Mouse (Mus musculus): Measurements from ENCODE around the gene Sept8. TPM values are rescaled to one million over a fixed set of nuclear protein-coding genes. Genes with fewer than 3 reads are reported as not detected.

The Sept8 gene
- total and polyA plus RNA-seq, 2 experiments from 2014 or later = 19.1 to 55.3 TPM

DNA sequence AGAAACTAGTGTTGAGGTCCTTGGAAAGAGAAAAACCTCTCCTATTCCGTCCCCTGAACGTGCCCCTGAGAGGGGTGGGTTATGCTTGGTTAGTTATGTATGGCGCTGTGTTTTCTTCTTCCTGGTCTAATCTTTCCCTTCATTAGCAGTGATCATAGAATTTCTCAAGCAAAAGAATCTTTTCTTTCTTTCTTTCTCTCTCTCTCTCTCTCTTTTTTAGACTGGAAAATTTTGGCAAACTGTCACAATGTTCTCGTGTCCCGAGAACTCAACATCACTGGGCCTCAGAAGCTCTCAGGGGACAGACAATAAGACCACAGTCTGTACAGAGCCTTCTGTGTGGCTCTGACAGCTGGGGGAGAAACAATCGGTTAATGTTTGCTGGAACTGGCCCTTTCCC, 23.6 kb upstream of the Sept8 start:
- ATAC-seq = no peak
- 22% methylated on average over 6 of the region's 6 CpGs for whole genome bisulfite sequencing
- Histone ChIP-seq H3K4me3 (ENCODE audit: low read length) (no peak overlapping the region), H3K36me3 (ENCODE audit: insufficient read depth, low read length) (no peaks in the 10 kb centered on the region), H3K9ac (replicated peaks; ENCODE audit: low read length) (no peak overlapping the region), H3K27ac (peak overlapping the region; percentile 66; the same call in 1 of the 2 replicates), H3K27me3 (ENCODE audit: insufficient read depth, low read length) (peaks cover 8% of the 10 kb centered on the region; the same call in 1 of the 2 replicates), H3K4me1 (ENCODE audit: insufficient read depth, low read length) (no peaks in the 10 kb centered on the region), H3K9me3 (ENCODE audit: low read length) (no peaks in the 10 kb centered on the region), H3K4me2 (ENCODE audit: low read depth, low read length) (no peak overlapping the region)
- TF ChIP-seq CTCF (IDR thresholded peaks at IDR 0.05; ENCODE audit: low read depth) = no peak
- DNase-seq (ENCODE audit: low spot score) = peak; percentile 64

DNA sequence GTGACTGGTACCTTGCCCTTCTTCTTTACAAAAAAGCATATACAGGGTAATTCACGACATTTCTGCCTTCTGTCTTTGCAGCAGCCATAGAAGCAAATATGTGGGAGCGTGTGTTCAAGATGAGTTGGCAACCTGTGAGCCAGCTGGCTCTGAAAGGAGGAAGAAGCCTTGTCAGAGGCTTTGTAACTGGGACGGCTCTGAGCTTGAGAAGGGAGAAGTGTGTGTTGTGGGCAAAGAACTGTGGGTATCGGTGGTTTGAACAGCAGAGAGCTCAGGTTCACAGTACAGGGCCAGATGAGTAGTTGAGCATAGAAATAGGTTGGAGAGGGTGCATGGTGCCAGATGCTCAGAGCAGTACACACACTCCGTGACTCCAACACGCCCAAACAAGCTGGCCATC, 22.1 kb upstream of the Sept8 start:
- Histone ChIP-seq H3K27me3 (ENCODE audit: insufficient read depth, low read length) (peaks cover 16% of the 10 kb centered on the region; the same call in 1 of the 2 replicates), H3K36me3 (ENCODE audit: insufficient read depth, low read length) (no peaks in the 10 kb centered on the region), H3K9ac (replicated peaks; ENCODE audit: low read length) (no peak overlapping the region), H3K4me3 (ENCODE audit: low read length) (no peak overlapping the region), H3K27ac (no peak overlapping the region), H3K4me1 (ENCODE audit: insufficient read depth, low read length) (no peaks in the 10 kb centered on the region), H3K9me3 (ENCODE audit: low read length) (no peaks in the 10 kb centered on the region), H3K4me2 (ENCODE audit: low read depth, low read length) (no peak overlapping the region)
- no peak for ATAC-seq
- no peak for TF ChIP-seq CTCF (IDR thresholded peaks at IDR 0.05; ENCODE audit: low read depth)
- no peak for DNase-seq (ENCODE audit: low spot score)
- WGBS = 60% methylated on average over 6 of the region's 6 CpGs

DNA sequence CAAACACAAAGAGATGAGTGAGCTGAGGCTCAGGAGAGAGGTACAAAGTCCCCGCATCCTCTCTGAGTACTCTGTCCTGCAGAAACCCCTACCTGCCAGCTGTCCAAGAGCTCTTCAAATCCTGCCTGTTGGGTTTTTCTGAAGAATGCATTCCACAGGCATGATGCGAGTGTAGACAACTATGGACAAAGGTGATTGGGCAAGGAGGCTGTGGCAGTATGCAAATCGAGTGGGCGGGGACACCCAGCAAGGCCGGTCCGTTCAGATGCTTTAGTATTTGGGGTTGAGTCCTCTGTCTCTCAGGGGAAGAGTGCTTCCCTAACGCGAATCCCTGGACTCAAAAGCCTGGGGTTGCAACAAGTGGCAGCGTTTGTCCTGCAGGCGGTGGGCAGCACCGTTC, 18.5 kb upstream of the Sept8 start:
- TF ChIP-seq CTCF (IDR thresholded peaks at IDR 0.05; ENCODE audit: low read depth) = no peak
- no peak overlapping the region for H3K27ac ChIP-seq
- no peaks in the 10 kb centered on the region for H3K36me3 ChIP-seq (ENCODE audit: insufficient read depth, low read length)
- WGBS = 13% methylated on average over 11 of the region's 11 CpGs
- H3K4me2 ChIP-seq (ENCODE audit: low read depth, low read length) = no peak overlapping the region
- H3K4me3 ChIP-seq (ENCODE audit: low read length) = no peak overlapping the region
- no peaks in the 10 kb centered on the region for H3K9me3 ChIP-seq (ENCODE audit: low read length)
- H3K9ac ChIP-seq (replicated peaks; ENCODE audit: low read length) = no peak overlapping the region
- DNase-seq (ENCODE audit: low spot score) = no peak
- no peaks in the 10 kb centered on the region; the same call in 1 of the 2 replicates for H3K4me1 ChIP-seq (ENCODE audit: insufficient read depth, low read length)
- no peak for ATAC-seq
- H3K27me3 ChIP-seq (ENCODE audit: insufficient read depth, low read length) = peaks cover 16% of the 10 kb centered on the region; the same call in 1 of the 2 replicates

DNA sequence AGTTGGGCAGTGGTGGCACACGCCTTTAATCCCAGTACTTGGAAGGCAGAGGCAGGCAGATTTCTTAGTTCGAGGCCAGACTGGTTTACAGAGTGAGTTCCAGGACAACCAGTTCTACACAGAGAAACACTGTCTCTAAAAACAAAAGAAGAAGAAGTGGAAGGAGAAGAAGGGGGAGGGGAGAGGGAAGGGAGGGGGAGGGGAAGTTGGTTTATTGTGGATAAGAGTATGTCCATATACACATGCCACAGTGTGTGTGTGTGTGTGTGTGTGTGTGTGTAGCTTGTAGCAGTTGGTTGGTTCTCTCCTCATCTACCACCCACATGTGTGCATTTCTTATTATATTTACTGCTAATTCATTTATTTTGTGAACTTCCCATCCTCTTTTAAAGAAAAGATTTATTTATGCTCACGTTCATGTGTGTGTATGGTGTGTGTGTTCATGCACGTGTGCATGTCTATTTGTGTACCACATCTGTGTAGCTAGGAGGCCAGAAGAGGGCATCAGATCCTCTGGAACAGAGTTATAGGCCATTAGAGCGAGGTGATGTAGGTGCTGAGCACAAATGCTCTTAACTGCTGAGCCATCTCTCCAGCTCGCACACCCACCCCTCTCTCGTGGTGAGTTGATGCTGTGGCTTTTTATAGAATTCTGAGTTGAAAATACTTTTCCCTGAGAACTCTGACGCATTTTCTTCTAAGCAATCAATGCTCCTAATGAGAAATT, 16.9 kb upstream of the Sept8 start:
- Histone ChIP-seq H3K9me3 (ENCODE audit: low read length) (no peaks in the 10 kb centered on the region), H3K4me3 (ENCODE audit: low read length) (no peak overlapping the region), H3K27ac (no peak overlapping the region), H3K9ac (replicated peaks; ENCODE audit: low read length) (no peak overlapping the region), H3K36me3 (ENCODE audit: insufficient read depth, low read length) (no peaks in the 10 kb centered on the region), H3K4me1 (ENCODE audit: insufficient read depth, low read length) (no peaks in the 10 kb centered on the region; the same call in 1 of the 2 replicates), H3K4me2 (ENCODE audit: low read depth, low read length) (no peak overlapping the region), H3K27me3 (ENCODE audit: insufficient read depth, low read length) (peaks cover 16% of the 10 kb centered on the region; the same call in 1 of the 2 replicates)
- DNase-seq (ENCODE audit: low spot score) = no peak
- peak; percentile 29 for TF ChIP-seq CTCF (IDR thresholded peaks at IDR 0.05; ENCODE audit: low read depth)
- WGBS = 83% methylated on average over 8 of the region's 8 CpGs
- ATAC-seq = no peak

DNA sequence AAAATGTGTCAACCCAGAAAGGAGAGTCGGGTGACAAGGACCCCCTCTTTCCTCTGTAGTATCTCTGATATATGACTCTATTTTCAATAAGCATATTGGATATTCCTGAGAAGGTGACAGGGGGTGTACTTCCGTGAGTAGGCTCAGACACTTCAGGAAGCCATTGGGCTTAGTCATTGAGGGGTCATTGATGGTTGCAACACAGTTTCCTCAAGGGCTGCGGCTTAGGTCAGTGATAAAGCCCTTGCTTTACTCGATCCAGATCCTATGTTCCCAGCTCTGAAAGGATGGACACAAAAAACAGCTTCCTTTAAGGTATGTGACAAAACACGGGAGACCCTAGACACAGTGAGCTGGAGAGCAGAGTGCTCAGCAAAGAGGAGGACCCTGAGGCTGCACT, 15.3 kb upstream of the Sept8 start:
- H3K4me3 ChIP-seq (ENCODE audit: low read length) = no peak overlapping the region
- H3K4me2 ChIP-seq (ENCODE audit: low read depth, low read length) = no peak overlapping the region
- no peaks in the 10 kb centered on the region for H3K9me3 ChIP-seq (ENCODE audit: low read length)
- DNase-seq (ENCODE audit: low spot score) (no peak), ATAC-seq (no peak)
- peaks cover 11% of the 10 kb centered on the region; the same call in 1 of the 2 replicates for H3K27me3 ChIP-seq (ENCODE audit: insufficient read depth, low read length)
- H3K9ac ChIP-seq (replicated peaks; ENCODE audit: low read length) = no peak overlapping the region
- 89% methylated on average over 5 of the region's 5 CpGs for WGBS
- H3K27ac ChIP-seq = no peak overlapping the region
- no peaks in the 10 kb centered on the region for H3K36me3 ChIP-seq (ENCODE audit: insufficient read depth, low read length)
- no peaks in the 10 kb centered on the region; the same call in 1 of the 2 replicates for H3K4me1 ChIP-seq (ENCODE audit: insufficient read depth, low read length)
- no peak for TF ChIP-seq CTCF (IDR thresholded peaks at IDR 0.05; ENCODE audit: low read depth)

DNA sequence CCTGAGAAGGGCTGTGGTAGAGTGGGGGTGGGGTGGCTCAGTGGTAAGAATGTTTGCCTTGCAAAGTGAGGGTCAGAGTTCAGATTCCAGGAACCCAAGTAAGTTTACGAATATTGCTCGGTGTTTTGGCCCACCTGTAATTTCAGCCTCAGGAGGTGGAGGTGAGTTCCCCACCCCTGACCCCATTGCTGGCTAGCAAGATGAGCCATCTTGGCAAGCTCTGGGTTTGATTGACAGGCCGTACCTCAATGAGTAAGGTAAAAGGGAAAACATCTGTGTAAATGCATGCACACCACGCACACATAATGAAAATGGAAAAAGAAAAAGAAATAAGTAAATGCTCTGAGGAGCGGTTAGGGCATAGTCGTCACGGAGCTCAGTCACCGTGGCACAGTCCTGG, 14.7 kb upstream of the Sept8 start:
- TF ChIP-seq CTCF (IDR thresholded peaks at IDR 0.05; ENCODE audit: low read depth) = no peak
- Histone ChIP-seq H3K9me3 (ENCODE audit: low read length) (no peaks in the 10 kb centered on the region), H3K4me3 (ENCODE audit: low read length) (no peak overlapping the region), H3K9ac (replicated peaks; ENCODE audit: low read length) (no peak overlapping the region), H3K4me1 (ENCODE audit: insufficient read depth, low read length) (no peaks in the 10 kb centered on the region; the same call in 1 of the 2 replicates), H3K27ac (peak overlapping the region; percentile 48; the same call in 1 of the 2 replicates), H3K27me3 (ENCODE audit: insufficient read depth, low read length) (peaks cover 11% of the 10 kb centered on the region; the same call in 1 of the 2 replicates), H3K36me3 (ENCODE audit: insufficient read depth, low read length) (no peaks in the 10 kb centered on the region), H3K4me2 (ENCODE audit: low read depth, low read length) (no peak overlapping the region)
- DNase-seq (ENCODE audit: low spot score) (no peak), ATAC-seq (no peak)
- 86% methylated on average over 8 of the region's 8 CpGs for WGBS

Measured in hindbrain, postnatal 0 days (tissue).